Mouse (Mus musculus): Measurements from ENCODE around the gene Nr1i3. TPM values are rescaled to one million over a fixed set of nuclear protein-coding genes. Genes with fewer than 3 reads are reported as not detected.

The Nr1i3 gene
- polyA plus RNA-seq, 1 experiment from 2014 or later: 0.19 TPM

GRCm38 (mm10) chr1:171183620-171184019, 30.1 kb upstream of the Nr1i3 start:
- Histone ChIP-seq H3K4me3 (ENCODE audit: low read length) (no peak overlapping the region), H3K9ac (ENCODE audit: low read length) (no peak overlapping the region), H3K4me1 (replicated peaks; ENCODE audit: control insufficient read depth, insufficient read depth, low read length) (no peaks in the 10 kb centered on the region), H3K36me3 (ENCODE audit: control insufficient read depth, insufficient read depth, low read length) (no peaks in the 10 kb centered on the region), H3K27ac (ENCODE audit: low read length) (no peak overlapping the region; the same call in 1 of the 2 replicates), H3K4me2 (ENCODE audit: low read depth, low read length) (no peak overlapping the region), H3K9me3 (ENCODE audit: control insufficient read depth, low read length) (no peaks in the 10 kb centered on the region), H3K27me3 (ENCODE audit: control insufficient read depth, insufficient read depth, low read depth, low read length) (no peaks in the 10 kb centered on the region)
- WGBS: 39% methylated on average over 3 of the region's 3 CpGs
- peak; percentile 45; the same call in 1 of the 2 replicates for ATAC-seq (ENCODE audit: low read depth)

GRCm38 (mm10) chr1:171184314-171184713, 29.5 kb upstream of the Nr1i3 start:
- no peaks in the 10 kb centered on the region for H3K9me3 ChIP-seq (ENCODE audit: control insufficient read depth, low read length)
- ATAC-seq (ENCODE audit: low read depth): peak; percentile 34; the same call in 1 of the 2 replicates
- no peaks in the 10 kb centered on the region for H3K36me3 ChIP-seq (ENCODE audit: control insufficient read depth, insufficient read depth, low read length)
- peaks cover 5% of the 10 kb centered on the region for H3K4me1 ChIP-seq (replicated peaks; ENCODE audit: control insufficient read depth, insufficient read depth, low read length)
- H3K4me3 ChIP-seq (ENCODE audit: low read length): no peak overlapping the region
- 47% methylated on average over 7 of the region's 7 CpGs for WGBS
- H3K9ac ChIP-seq (ENCODE audit: low read length): no peak overlapping the region
- H3K27ac ChIP-seq (ENCODE audit: low read length): peak overlapping the region; percentile 12; the same call in 1 of the 2 replicates
- H3K4me2 ChIP-seq (ENCODE audit: low read depth, low read length): no peak overlapping the region
- H3K27me3 ChIP-seq (ENCODE audit: control insufficient read depth, insufficient read depth, low read depth, low read length): no peaks in the 10 kb centered on the region

- no peaks in the 10 kb centered on the region for H3K9me3 ChIP-seq (ENCODE audit: control insufficient read depth, low read length)
- no peak for ATAC-seq (ENCODE audit: low read depth)
- H3K4me3 ChIP-seq (ENCODE audit: low read length): no peak overlapping the region
- no peak overlapping the region for H3K27ac ChIP-seq (ENCODE audit: low read length)
- H3K4me2 ChIP-seq (ENCODE audit: low read depth, low read length): no peak overlapping the region
- no peak overlapping the region for H3K9ac ChIP-seq (ENCODE audit: low read length)
- H3K4me1 ChIP-seq (replicated peaks; ENCODE audit: control insufficient read depth, insufficient read depth, low read length): peaks cover 8% of the 10 kb centered on the region
- WGBS: 55% methylated on average over 8 of the region's 8 CpGs
- no peaks in the 10 kb centered on the region for H3K27me3 ChIP-seq (ENCODE audit: control insufficient read depth, insufficient read depth, low read depth, low read length)
- no peaks in the 10 kb centered on the region for H3K36me3 ChIP-seq (ENCODE audit: control insufficient read depth, insufficient read depth, low read length)
Observed at GRCm38 (mm10) chr1:171185655-171186054, 28.1 kb upstream of the Nr1i3 start.

- 69% methylated on average over 13 of the region's 13 CpGs for WGBS
Observed at GRCm38 (mm10) chr1:171187851-171188700, 25.7 kb upstream of the Nr1i3 start.

GRCm38 (mm10) chr1:171189046-171189445, 24.7 kb upstream of the Nr1i3 start:
- peak overlapping the region; percentile 26; the same call in 1 of the 2 replicates for H3K4me2 ChIP-seq (ENCODE audit: low read depth, low read length)
- 3% methylated on average over 8 of the region's 8 CpGs for WGBS
- H3K4me3 ChIP-seq (ENCODE audit: low read length): no peak overlapping the region
- 0 out of 2 replicates have a peak overlapping the region, but pooled peaks have one; percentile 30 for H3K27ac ChIP-seq (ENCODE audit: low read length)
- ATAC-seq (ENCODE audit: low read depth): peak; percentile 42
- H3K9ac ChIP-seq (ENCODE audit: low read length): no peak overlapping the region
- peaks cover 10% of the 10 kb centered on the region for H3K4me1 ChIP-seq (replicated peaks; ENCODE audit: control insufficient read depth, insufficient read depth, low read length)
- no peaks in the 10 kb centered on the region for H3K36me3 ChIP-seq (ENCODE audit: control insufficient read depth, insufficient read depth, low read length)
- H3K9me3 ChIP-seq (ENCODE audit: control insufficient read depth, low read length): no peaks in the 10 kb centered on the region
- peaks cover 23% of the 10 kb centered on the region for H3K27me3 ChIP-seq (ENCODE audit: control insufficient read depth, insufficient read depth, low read depth, low read length)

More at GRCm38 (mm10) chr1:171187851-171188700, 25.7 kb upstream of the Nr1i3 start:
- H3K4me1 ChIP-seq (replicated peaks; ENCODE audit: control insufficient read depth, insufficient read depth, low read length): peaks cover 9% of the 10 kb centered on the region
- no peaks in the 10 kb centered on the region for H3K9me3 ChIP-seq (ENCODE audit: control insufficient read depth, low read length)
- no peak overlapping the region for H3K27ac ChIP-seq (ENCODE audit: low read length)
- no peak overlapping the region for H3K4me2 ChIP-seq (ENCODE audit: low read depth, low read length)
- H3K27me3 ChIP-seq (ENCODE audit: control insufficient read depth, insufficient read depth, low read depth, low read length): peaks cover 14% of the 10 kb centered on the region
- H3K36me3 ChIP-seq (ENCODE audit: control insufficient read depth, insufficient read depth, low read length): no peaks in the 10 kb centered on the region
- ATAC-seq (ENCODE audit: low read depth): no peak
- no peak overlapping the region for H3K4me3 ChIP-seq (ENCODE audit: low read length)
- H3K9ac ChIP-seq (ENCODE audit: low read length): no peak overlapping the region

- Histone ChIP-seq H3K4me3 (ENCODE audit: low read length) (no peak overlapping the region), H3K4me1 (replicated peaks; ENCODE audit: control insufficient read depth, insufficient read depth, low read length) (peaks cover 10% of the 10 kb centered on the region)
- ATAC-seq (ENCODE audit: low read depth): peak; percentile 59; the same call in 1 of the 2 replicates
Observed at GRCm38 (mm10) chr1:171189476-171190114, 24.2 kb upstream of the Nr1i3 start.

GRCm38 (mm10) chr1:171190832-171191231, 22.9 kb upstream of the Nr1i3 start:
- no peak for ATAC-seq (ENCODE audit: low read depth)
- Histone ChIP-seq H3K9me3 (ENCODE audit: control insufficient read depth, low read length) (no peaks in the 10 kb centered on the region), H3K4me1 (replicated peaks; ENCODE audit: control insufficient read depth, insufficient read depth, low read length) (peaks cover 15% of the 10 kb centered on the region), H3K27ac (ENCODE audit: low read length) (no peak overlapping the region), H3K4me3 (ENCODE audit: low read length) (no peak overlapping the region), H3K4me2 (ENCODE audit: low read depth, low read length) (no peak overlapping the region), H3K36me3 (ENCODE audit: control insufficient read depth, insufficient read depth, low read length) (no peaks in the 10 kb centered on the region), H3K9ac (ENCODE audit: low read length) (no peak overlapping the region), H3K27me3 (ENCODE audit: control insufficient read depth, insufficient read depth, low read depth, low read length) (peaks cover 39% of the 10 kb centered on the region)
- 96% methylated on average over 9 of the region's 9 CpGs for WGBS

More at GRCm38 (mm10) chr1:171189476-171190114, 24.2 kb upstream of the Nr1i3 start:
- Histone ChIP-seq H3K27me3 (ENCODE audit: control insufficient read depth, insufficient read depth, low read depth, low read length) (peaks cover 28% of the 10 kb centered on the region), H3K27ac (ENCODE audit: low read length) (0 out of 2 replicates have a peak overlapping the region, but pooled peaks have one; percentile 30), H3K9ac (ENCODE audit: low read length) (no peak overlapping the region), H3K36me3 (ENCODE audit: control insufficient read depth, insufficient read depth, low read length) (no peaks in the 10 kb centered on the region), H3K9me3 (ENCODE audit: control insufficient read depth, low read length) (no peaks in the 10 kb centered on the region), H3K4me2 (ENCODE audit: low read depth, low read length) (peak overlapping the region; percentile 26; the same call in 1 of the 2 replicates)
- WGBS: 35% methylated on average over 14 of the region's 14 CpGs

- WGBS: 48% methylated on average over 10 of the region's 10 CpGs
- no peak overlapping the region for H3K4me2 ChIP-seq (ENCODE audit: low read depth, low read length)
- no peaks in the 10 kb centered on the region for H3K9me3 ChIP-seq (ENCODE audit: control insufficient read depth, low read length)
- H3K27ac ChIP-seq (ENCODE audit: low read length): no peak overlapping the region
- H3K4me3 ChIP-seq (ENCODE audit: low read length): no peak overlapping the region
- peaks cover 19% of the 10 kb centered on the region for H3K4me1 ChIP-seq (replicated peaks; ENCODE audit: control insufficient read depth, insufficient read depth, low read length)
- peaks cover 50% of the 10 kb centered on the region for H3K27me3 ChIP-seq (ENCODE audit: control insufficient read depth, insufficient read depth, low read depth, low read length)
- ATAC-seq (ENCODE audit: low read depth): no peak
- H3K9ac ChIP-seq (ENCODE audit: low read length): no peak overlapping the region
- no peaks in the 10 kb centered on the region for H3K36me3 ChIP-seq (ENCODE audit: control insufficient read depth, insufficient read depth, low read length)
Observed at GRCm38 (mm10) chr1:171192283-171192682, 21.5 kb upstream of the Nr1i3 start.

Data from lung, embryonic 16.5 days (tissue).